Mouse (Mus musculus): ENCODE results near the gene Fcgr1.
"Not testable (repeated sequence)": the region's sequence is repeated elsewhere in the genome, so short reads cannot be mapped to it uniquely, and the experiment has no call there.

Gene Fcgr1

DNA sequence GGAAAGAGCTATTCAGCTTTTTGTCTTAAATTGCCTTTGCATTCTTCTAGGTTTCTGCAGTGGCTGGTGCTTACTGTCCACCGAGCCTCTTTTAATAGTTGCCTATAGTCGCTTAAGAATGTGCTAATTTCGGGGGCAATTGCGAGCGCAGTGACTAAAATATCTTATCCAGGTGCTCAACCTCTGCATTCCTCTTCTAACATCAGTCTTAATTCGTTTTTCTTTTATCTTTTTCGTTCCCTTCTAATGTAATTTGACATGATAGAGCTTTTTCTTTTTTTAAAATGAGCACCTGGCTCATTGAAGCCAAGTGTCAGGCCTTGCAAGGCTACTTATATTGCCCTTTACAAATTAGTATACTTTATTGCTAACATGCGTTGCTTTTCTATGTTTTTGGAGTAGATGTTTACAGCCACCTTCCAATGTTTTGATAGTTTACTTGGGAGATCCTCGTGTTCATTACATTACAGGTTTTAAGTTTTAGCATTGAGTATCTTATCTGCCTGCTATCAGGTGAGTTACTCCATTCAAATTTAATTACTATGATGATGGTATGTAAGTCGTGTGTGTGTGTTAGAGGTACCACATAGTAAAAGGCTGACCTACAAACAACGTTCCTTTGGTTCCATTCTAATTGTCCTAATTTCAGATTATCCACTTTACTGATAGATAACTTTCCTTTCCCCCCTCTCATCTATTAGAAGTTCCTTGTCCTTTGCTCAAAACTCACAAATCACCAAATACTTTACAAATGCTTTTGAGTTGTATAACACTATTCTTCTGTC lies 46.2 kb downstream of the Fcgr1 start:
- DNase-seq = no peak

DNA sequence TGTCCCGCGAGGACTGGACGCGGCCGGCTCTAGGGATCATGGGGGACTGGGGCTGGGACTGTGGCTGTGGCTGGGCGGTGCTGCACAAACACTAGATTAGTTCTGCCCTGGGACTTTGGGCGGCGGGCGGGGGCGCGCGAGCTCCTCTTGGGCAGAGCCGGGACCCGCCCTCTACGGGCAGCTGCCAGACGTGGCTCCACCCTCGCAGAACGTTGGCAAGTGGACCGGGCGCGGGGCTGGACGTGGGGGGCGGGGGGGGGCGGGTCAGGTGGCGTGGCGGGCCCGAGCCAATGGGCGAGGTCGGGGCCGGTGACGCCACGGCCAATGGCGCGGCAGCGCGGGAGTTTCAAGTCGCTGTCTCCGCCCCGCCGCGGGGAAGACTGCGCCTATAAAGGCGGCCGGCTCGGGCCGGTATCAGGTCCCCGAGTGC lies 47.3 kb downstream of the Fcgr1 start, which contains the start of gene Hist2h3c1:
Gene Hist2h3c1, plus strand, starts transcription at position 259 of the 430 bp plus-strand sequence.
- not testable (repeated sequence) for DNase-seq

DNA sequence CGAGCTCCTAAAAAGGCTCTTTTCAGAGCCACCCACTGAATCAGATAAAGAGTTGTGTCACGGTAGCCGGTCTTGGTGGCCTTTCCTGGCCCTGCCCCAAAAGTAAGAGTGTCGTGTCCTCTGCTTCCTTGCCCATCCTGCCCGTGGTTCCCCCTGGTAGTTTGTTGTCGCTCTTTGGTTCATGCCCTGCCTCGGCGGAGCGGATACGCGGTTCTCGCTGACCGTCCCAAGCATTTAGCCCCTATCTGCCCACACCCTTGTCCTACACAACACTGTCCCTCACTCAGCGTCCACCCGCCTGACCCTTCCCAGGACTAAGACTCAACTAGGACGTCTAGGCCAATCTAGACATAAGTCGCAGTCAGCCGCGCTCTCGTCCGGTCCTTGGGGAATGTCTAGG lies 47.8 kb downstream of the Fcgr1 start:
- not testable (repeated sequence) for DNase-seq

DNA sequence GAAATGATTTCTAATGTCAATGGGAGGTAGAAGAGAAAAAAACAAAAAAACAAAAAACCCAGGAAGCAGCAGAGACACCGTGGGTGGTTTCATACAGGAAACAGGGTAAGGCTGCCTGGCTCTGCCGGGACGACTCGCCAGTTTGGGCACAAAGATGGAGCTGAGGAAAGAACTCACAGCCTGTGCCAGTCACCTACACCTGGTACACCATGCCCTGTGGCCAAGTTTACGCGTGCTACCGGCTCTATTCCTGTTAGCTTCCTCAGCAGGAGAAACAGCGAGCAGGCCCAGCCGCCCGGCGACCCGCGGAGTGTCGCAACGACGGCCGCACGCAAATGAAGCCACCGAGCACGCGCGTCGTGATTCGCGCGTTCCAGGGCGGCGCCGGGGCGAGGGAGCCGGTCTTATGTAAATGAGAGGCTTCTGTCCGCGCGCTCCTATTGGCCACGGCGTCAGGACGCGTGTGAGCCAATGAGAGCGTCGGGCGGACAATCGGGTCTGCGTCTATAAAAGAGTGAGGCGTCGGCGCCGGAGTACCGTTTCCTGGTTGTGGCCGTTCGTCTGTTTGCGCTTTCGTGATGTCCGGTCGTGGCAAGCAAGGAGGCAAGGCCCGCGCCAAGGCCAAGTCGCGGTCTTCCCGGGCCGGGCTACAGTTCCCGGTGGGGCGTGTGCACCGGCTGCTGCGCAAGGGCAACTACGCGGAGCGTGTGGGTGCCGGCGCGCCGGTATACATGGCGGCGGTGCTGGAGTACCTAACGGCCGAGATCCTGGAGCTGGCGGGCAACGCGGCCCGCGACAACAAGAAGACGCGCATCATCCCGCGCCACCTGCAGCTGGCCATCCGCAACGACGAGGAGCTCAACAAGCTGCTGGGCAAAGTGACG lies 48.5 kb downstream of the Fcgr1 start, which contains the start of gene Hist2h2aa1:
Gene Hist2h2aa1, plus strand, starts transcription at position 495 of the 884 bp plus-strand sequence.
- peak; percentile 86 for DNase-seq

DNA sequence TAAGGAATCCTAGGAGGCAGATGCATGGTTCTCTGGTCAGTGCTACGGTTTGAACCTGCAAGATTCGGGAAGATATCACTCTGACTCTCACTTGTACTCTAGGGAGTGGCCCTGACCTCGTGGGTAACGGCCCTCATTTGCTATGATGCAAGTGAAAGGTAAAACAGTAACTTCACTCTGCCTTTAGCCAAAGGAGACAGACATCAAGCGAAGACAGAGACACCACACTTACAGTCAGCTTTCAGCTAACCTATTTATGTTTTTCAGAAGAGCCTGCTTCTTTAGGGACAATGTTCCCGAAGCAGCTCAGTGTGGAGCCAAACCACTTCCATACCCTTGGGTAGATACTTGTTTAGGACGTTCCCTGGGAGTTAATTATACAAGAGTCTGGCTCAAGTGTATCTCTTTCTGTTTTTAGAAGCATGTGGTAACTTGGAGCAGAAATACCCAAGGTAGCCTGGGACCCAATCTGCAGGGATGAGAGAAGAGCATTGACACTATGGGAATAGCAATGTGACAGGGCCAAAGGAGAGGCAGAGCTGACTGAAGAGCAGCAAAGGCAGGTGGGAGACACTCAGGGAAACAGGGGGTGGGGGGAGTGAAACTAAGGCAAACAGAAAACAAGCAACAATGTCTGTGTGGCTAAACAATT lies 49.7 kb downstream of the Fcgr1 start:
- DNase-seq = no peak

DNA sequence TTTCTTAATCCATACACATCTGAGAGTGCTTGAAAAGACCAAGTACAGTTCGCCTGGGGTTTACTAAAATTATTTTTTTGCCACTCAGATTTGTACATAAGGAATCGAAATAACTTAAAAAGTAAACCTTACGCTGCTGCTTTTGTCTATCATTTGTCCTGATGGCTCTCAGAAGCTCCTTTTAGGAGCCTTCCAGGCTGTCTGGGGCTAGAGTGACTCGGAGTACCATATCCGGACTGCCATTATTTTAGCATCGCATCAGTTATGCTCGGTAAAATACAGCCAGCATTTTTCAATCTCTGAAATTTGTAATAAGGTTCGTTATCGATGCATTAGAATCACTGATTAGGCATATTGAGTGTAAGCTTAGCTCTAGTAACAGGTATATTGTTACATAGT lies 53.0 kb downstream of the Fcgr1 start:
- no peak for DNase-seq

- peak; percentile 96 for DNase-seq
Observed at GRCm38 (mm10) chr3:96239949-96240798, 53.6 kb downstream of the Fcgr1 start, which contains the start of gene Hist2h2aa2. Hist2h2aa2 (minus strand) TSS chr3:96240276.

- DNase-seq = peak; percentile 33
Observed at GRCm38 (mm10) chr3:96238954-96239793, 54.6 kb downstream of the Fcgr1 start, which contains the start of gene Hist2h3c2. Hist2h3c2 (minus strand) TSS chr3:96239127.

DNA sequence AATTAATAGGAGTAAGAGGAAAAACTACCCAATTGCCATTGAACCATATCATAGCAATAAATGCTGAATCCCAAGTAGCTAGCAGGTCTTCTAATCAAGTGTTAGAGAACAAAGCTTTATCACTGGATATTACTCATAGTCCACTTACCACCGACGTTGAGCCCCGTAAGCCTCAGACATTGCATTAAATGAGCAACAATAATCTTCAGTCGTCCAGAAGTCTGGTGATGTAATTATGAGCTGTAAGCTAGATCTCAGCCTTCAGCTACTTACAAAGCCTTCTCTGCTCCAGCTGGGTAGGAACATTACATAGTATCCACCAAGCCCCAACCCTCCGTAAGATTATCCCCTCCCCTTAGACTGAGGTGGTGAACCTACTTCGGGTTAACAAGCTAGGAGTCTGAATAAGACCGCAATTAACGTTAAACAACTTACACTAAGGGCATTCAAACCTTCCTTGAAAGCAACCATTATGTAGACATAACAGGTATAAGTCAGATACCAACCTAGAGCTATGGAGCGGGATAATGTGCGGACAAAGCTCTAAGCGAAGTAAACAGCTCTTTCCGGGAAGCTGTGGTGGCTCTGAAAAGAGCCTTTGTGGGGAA lies 55.8 kb downstream of the Fcgr1 start:
- DNase-seq = no peak

DNA sequence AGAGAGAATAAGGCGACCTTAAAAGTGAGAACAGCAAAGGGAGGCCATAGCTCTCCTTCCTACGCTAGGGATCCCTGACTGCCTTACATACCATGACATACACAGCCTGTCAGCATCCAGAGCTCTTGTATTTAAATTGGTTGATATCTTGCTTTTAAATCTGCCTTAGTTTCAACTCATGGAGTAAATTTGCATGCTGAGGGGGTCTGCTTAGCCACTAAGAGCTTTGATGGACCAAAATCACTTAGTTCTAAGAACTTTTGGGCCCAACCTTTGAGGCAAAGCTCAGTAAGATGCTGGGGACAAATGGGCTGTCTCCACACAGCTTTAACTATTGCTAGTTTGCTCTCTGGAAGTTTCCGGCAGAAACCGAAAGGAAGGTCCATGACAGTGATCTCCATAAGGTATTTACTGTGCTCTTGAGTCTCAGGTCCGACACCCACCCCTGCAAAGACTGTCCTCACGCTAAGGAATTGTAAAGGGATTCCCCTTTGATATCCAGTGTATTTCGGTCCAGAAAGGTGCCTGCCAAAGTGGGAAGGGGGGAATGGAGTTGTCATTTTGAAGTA lies 56.4 kb downstream of the Fcgr1 start:
- no peak for DNase-seq

DNA sequence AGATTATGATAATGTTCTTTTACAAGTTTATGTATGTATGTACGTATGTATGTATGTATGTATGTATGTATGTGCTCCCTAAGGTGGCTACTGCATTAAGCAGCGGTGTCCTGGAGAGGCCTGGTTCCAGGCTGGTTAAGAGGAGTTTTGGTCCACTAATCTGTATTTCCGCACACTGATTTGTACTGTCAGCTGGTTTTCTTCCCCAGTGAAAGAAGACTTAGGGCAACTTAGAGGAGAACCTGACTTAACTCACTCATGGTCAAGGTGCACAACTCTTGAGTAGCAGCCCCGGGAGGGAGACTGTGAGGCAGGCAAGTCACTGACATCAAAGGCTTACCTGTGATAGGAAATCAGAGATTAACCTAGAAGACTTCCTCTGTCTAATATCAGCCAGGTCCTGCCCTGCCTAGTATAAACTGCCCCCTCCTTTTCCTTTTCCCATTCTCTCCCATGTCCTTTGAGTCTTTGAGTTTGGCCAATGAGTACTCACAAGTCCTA lies 56.9 kb downstream of the Fcgr1 start:
- no peak for DNase-seq

DNA sequence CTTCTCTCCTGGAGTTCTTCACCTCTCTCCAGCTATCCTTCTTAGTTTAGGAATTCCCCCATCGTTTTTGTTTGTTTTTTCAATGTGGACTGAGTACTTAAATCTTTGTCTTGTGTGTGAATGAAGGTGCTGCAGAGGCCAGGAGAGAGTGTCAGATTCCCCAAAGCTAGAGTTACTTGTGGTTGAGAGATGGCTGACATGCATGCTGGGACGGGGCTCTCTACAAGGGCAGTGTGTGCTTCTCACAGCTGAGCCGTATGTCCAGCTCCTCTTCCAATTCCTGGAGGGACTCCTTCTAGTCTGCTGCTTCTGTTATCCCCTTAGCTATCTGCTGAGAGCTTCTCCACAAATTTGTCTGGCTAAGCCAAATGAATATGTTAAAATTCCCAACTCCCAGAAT lies 57.9 kb downstream of the Fcgr1 start:
- DNase-seq = no peak

DNA sequence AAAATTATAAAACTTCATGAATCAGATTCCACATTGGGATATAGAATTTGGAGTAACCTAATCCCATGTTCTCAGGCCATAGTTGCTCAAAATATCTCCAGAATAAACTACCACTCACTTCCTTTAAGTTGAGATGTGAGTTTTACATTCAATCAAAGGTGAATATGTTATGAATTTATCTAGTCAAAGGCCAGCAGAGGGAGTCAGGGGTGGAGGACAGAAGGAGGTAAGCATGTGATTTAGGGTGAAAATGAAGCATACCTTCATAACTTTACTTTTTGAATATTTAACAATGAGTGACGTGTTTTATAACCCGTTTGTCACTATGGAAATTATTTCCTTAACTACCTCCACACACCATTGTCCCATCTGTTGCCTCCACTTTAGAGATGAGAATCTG lies 58.9 kb downstream of the Fcgr1 start:
- DNase-seq = no peak
